Comparison of ENCODE assay signal across 15 mouse cellular contexts in the genomic region with DNA sequence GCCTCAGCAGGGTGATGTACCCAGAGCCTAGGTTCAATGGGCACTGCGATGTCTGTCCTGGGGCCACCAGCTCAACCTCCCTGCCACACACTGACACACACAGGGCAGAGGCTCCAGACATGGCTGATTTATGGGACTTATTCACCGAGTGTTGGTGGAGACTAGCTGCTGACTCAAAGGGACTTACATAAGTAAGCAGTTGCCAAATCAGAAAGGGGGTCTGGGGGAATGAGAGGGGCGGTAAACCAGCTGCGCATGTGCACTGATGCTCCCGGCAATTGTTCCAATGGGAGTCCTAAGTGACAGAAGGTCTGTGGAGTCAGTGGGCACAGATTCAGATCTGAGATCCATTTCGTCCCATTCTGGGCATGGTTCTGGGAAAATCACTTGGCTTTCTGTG. TPM values are rescaled to one million over a fixed set of nuclear protein-coding genes. Genes with fewer than 3 reads are reported as not detected.
"Had no signal": no experiment of that assay in that cellular context is flagged by ENCODE, and none has a peak within 500 bp of the region (broad histone marks: within the 10 kb centered on the region; RNA-seq: fewer than 3 reads in every experiment).

No protein-coding gene starts in this region.

- ATAC-seq: inflammation-experienced regulatory T-cells, adult 6 months; intestine, postnatal 0 days; liver, embryonic 12.5 days; midbrain, embryonic 15.5 days had no signal

- DNase-seq: kidney, adult 9 months; kidney, postnatal 10 days; kidney, postnatal 4 days; lung, embryonic 14.5 days; lung, postnatal 10 days; lung, postnatal 4 days; thymus, postnatal 36 days had no signal

- H3K36me3 ChIP-seq: limb, embryonic 10.5 days; liver, embryonic 12.5 days; midbrain, embryonic 10.5 days; midbrain, embryonic 15.5 days had no signal

- H3K27me3 ChIP-seq: midbrain, embryonic 15.5 days had no signal

- H3K9ac ChIP-seq: liver, embryonic 12.5 days; lung, embryonic 14.5 days; midbrain, embryonic 15.5 days had no signal

- H3K4me1 ChIP-seq: liver, embryonic 12.5 days; midbrain, embryonic 10.5 days; midbrain, embryonic 15.5 days had no signal

- H3K4me2 ChIP-seq: liver, embryonic 12.5 days; lung, embryonic 14.5 days; midbrain, embryonic 15.5 days had no signal

- H3K9me3 ChIP-seq: limb, embryonic 10.5 days; liver, embryonic 12.5 days; midbrain, embryonic 10.5 days; midbrain, embryonic 15.5 days had no signal

- H3K4me3 ChIP-seq: left cerebral cortex, adult 2 months; limb, embryonic 10.5 days; liver, embryonic 12.5 days; midbrain, embryonic 10.5 days; midbrain, embryonic 15.5 days had no signal

- H3K27ac ChIP-seq: left cerebral cortex, adult 2 months; limb, embryonic 10.5 days; liver, embryonic 12.5 days; midbrain, embryonic 10.5 days; midbrain, embryonic 15.5 days had no signal

RNA-seq across cellular contexts. Expression of a gene that starts 5.2 kb away (rescaled TPM):
- total RNA-seq: megakaryocyte, adult 5-6 weeks had no signal
